Mouse (Mus musculus): ENCODE data around the gene Tnrc6b. TPM values are rescaled to one million over a fixed set of nuclear protein-coding genes. Genes with fewer than 3 reads are reported as not detected.
A peak's percentile ranks its signal among the peaks of the same experiment; 100 is the strongest.

Tnrc6b gene
- polyA plus RNA-seq, 1 experiment from 2014 or later, result 10.1 TPM

DNA sequence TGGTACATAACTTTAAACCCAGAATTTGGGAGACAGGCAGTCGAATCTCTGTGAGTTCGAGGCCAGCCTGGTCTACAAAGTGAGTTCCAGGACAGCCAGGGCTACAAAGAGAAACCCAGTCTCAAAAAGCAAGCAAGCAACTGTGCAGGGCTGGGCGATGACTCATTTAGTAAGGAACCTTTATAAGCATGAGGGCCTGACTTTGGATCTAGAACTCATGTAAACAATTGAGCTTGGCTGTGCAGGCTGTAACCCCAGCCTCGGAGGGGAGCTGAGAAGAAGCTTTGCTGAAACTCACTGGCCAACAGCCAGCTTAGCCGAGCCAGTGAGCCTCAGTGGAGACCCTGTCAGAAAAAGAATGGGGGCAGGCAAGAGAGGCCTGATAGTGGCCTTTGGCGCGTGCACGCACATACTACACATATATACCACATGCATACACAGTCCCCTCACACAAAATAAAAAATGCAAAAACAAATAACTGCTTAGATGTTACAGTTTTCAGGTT, 5.6 kb downstream of the Tnrc6b start:
- 69% methylated on average over 8 of the region's 8 CpGs for WGBS
- H3K4me3 ChIP-seq (ENCODE audit: low read depth, low read length), result no peak overlapping the region
- no peaks in the 10 kb centered on the region for H3K4me1 ChIP-seq (ENCODE audit: insufficient read depth, low read depth, low read length)
- no peaks in the 10 kb centered on the region for H3K27me3 ChIP-seq (replicated peaks; ENCODE audit: insufficient read depth, low read length)
- H3K9ac ChIP-seq (replicated peaks; ENCODE audit: low read depth), result no peak overlapping the region
- no peaks in the 10 kb centered on the region for H3K9me3 ChIP-seq (ENCODE audit: low read length)
- no peak for ATAC-seq
- DNase-seq (ENCODE audit: low spot score), result peak; percentile 37
- H3K36me3 ChIP-seq (ENCODE audit: insufficient read depth, low read length), result no peaks in the 10 kb centered on the region; the same call in 1 of the 2 replicates
- no peak overlapping the region for H3K27ac ChIP-seq (ENCODE audit: low read length)
- TF ChIP-seq CTCF (IDR thresholded peaks at IDR 0.05) (no peak), EP300 (IDR thresholded peaks at IDR 0.05) (no peak)
- no peak overlapping the region for H3K4me2 ChIP-seq (replicated peaks; ENCODE audit: low read depth, low read length)

DNA sequence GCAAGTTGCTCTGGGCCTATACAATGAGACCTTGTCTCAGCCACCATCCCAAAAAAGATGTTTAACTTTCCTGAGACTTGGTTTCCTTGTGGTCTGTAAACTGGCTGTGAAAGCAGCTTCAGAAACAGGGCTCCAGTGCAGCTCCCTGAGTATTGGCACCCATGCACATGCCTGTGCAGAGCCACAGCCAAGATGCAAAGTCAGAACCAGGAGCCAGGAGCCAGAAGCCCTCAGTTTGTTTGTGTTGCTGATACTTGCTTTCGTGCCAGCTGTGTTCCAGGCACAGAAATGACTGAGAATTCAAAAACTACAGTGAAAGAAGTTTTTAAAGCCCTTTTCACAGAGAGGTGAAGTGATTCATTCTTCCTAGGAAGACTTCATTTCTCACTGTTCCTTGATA, 6.3 kb downstream of the Tnrc6b start:
- Histone ChIP-seq H3K4me1 (ENCODE audit: insufficient read depth, low read depth, low read length) (no peaks in the 10 kb centered on the region), H3K27ac (ENCODE audit: low read length) (no peak overlapping the region), H3K9me3 (ENCODE audit: low read length) (no peaks in the 10 kb centered on the region), H3K4me2 (replicated peaks; ENCODE audit: low read depth, low read length) (no peak overlapping the region), H3K36me3 (ENCODE audit: insufficient read depth, low read length) (no peaks in the 10 kb centered on the region; the same call in 1 of the 2 replicates), H3K4me3 (ENCODE audit: low read depth, low read length) (no peak overlapping the region), H3K9ac (replicated peaks; ENCODE audit: low read depth) (no peak overlapping the region), H3K27me3 (replicated peaks; ENCODE audit: insufficient read depth, low read length) (no peaks in the 10 kb centered on the region)
- WGBS, result 31% methylated on average over 1 of the region's 1 CpGs
- no peak for ATAC-seq
- no peak for DNase-seq (ENCODE audit: low spot score)
- TF ChIP-seq CTCF (IDR thresholded peaks at IDR 0.05), result no peak
- no peak for TF ChIP-seq EP300 (IDR thresholded peaks at IDR 0.05)

DNA sequence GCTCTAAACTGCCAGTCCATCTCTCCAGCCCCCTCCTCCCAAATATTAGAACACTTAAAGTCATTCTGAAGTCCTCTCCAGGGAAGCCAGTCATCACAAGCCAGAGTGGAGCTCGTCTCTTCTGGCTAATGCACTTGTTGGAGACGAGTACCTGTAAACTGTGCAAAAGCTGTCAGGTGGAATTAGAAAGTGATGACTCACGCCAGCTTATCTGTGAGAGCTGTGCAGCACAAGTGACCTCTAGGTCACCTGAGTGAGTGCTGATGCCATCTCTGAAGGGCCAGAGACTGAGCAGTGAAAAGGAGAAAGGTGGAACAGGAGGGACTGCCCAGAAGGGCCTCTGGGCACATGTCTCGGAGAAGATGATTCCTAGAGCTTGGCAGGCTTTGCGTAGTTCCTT, 9.1 kb downstream of the Tnrc6b start:
- DNase-seq (ENCODE audit: low spot score), result peak; percentile 48
- ATAC-seq, result peak; percentile 89
- Histone ChIP-seq H3K9ac (replicated peaks; ENCODE audit: low read depth) (no peak overlapping the region), H3K4me2 (replicated peaks; ENCODE audit: low read depth, low read length) (no peak overlapping the region), H3K4me3 (ENCODE audit: low read depth, low read length) (no peak overlapping the region), H3K27ac (ENCODE audit: low read length) (no peak overlapping the region), H3K9me3 (ENCODE audit: low read length) (no peaks in the 10 kb centered on the region), H3K27me3 (replicated peaks; ENCODE audit: insufficient read depth, low read length) (no peaks in the 10 kb centered on the region), H3K4me1 (ENCODE audit: insufficient read depth, low read depth, low read length) (no peaks in the 10 kb centered on the region), H3K36me3 (ENCODE audit: insufficient read depth, low read length) (no peaks in the 10 kb centered on the region; the same call in 1 of the 2 replicates)
- TF ChIP-seq EP300 (IDR thresholded peaks at IDR 0.05), result peak; percentile 69
- TF ChIP-seq CTCF (IDR thresholded peaks at IDR 0.05), result no peak
- WGBS, result 41% methylated on average over 5 of the region's 5 CpGs

DNA sequence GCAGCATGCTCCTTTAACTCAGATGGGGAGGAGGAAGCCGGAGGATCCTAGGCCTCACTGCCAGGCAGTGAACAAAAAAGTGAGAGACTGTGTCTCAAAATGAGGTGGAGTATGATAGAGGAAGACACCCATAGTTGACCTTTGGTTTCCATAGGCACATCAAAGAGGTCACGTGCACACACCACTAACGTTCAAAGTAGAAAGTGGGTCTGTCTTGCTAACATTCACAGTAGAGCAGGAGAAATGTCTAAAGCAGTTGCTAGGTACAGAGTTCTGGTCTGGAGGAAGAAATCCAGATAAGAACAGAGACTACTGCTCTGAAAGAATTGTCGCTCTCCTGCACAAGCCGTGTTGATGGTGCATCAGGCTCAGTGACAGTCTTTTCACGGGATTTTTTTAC, 10.7 kb downstream of the Tnrc6b start:
- WGBS, result 69% methylated on average over 6 of the region's 6 CpGs
- Histone ChIP-seq H3K4me1 (ENCODE audit: insufficient read depth, low read depth, low read length) (no peaks in the 10 kb centered on the region), H3K9ac (replicated peaks; ENCODE audit: low read depth) (no peak overlapping the region), H3K36me3 (ENCODE audit: insufficient read depth, low read length) (no peaks in the 10 kb centered on the region; the same call in 1 of the 2 replicates), H3K9me3 (ENCODE audit: low read length) (no peaks in the 10 kb centered on the region), H3K27ac (ENCODE audit: low read length) (no peak overlapping the region), H3K4me3 (ENCODE audit: low read depth, low read length) (no peak overlapping the region), H3K4me2 (replicated peaks; ENCODE audit: low read depth, low read length) (no peak overlapping the region), H3K27me3 (replicated peaks; ENCODE audit: insufficient read depth, low read length) (no peaks in the 10 kb centered on the region)
- ATAC-seq (no peak), DNase-seq (ENCODE audit: low spot score) (no peak)
- no peak for TF ChIP-seq EP300 (IDR thresholded peaks at IDR 0.05)
- no peak for TF ChIP-seq CTCF (IDR thresholded peaks at IDR 0.05)

DNA sequence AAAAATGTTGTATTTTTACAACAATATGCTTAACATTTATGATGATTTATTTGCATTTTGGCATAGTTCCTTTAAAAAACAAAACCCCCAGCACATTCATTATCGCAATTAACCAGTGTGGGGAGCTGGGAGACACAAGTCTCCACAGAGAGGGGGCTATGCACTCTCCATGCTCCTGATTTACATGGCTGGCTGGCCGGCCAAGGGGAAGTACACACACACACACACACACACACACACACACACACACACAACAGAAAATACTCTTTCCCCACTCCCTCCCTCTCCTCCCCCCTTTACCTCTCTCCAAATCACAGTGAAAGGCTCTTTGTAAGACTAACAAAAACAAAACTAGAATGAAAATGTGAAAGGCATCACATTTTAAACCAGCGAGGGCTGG, 11.3 kb downstream of the Tnrc6b start:
- no peak for DNase-seq (ENCODE audit: low spot score)
- TF ChIP-seq EP300 (IDR thresholded peaks at IDR 0.05) (no peak), CTCF (IDR thresholded peaks at IDR 0.05) (no peak)

GRCm38 (mm10) chr15:80729477-80729876, 18.4 kb downstream of the Tnrc6b start:
- Histone ChIP-seq H3K27me3 (replicated peaks; ENCODE audit: insufficient read depth, low read length) (no peaks in the 10 kb centered on the region), H3K4me1 (ENCODE audit: insufficient read depth, low read depth, low read length) (no peaks in the 10 kb centered on the region), H3K4me2 (replicated peaks; ENCODE audit: low read depth, low read length) (no peak overlapping the region), H3K4me3 (ENCODE audit: low read depth, low read length) (no peak overlapping the region), H3K36me3 (ENCODE audit: insufficient read depth, low read length) (no peaks in the 10 kb centered on the region), H3K9me3 (ENCODE audit: low read length) (no peaks in the 10 kb centered on the region), H3K9ac (replicated peaks; ENCODE audit: low read depth) (no peak overlapping the region), H3K27ac (ENCODE audit: low read length) (no peak overlapping the region)
- TF ChIP-seq EP300 (IDR thresholded peaks at IDR 0.05), result no peak
- no peak for TF ChIP-seq CTCF (IDR thresholded peaks at IDR 0.05)
- DNase-seq (ENCODE audit: low spot score), result no peak
- WGBS, result 57% methylated on average over 2 of the region's 2 CpGs
- ATAC-seq, result no peak

More for the DNA sequence above, 11.3 kb downstream of the Tnrc6b start:
- Histone ChIP-seq H3K4me2 (replicated peaks; ENCODE audit: low read depth, low read length) (no peak overlapping the region), H3K4me3 (ENCODE audit: low read depth, low read length) (no peak overlapping the region), H3K36me3 (ENCODE audit: insufficient read depth, low read length) (no peaks in the 10 kb centered on the region; the same call in 1 of the 2 replicates), H3K9me3 (ENCODE audit: low read length) (no peaks in the 10 kb centered on the region), H3K27ac (ENCODE audit: low read length) (no peak overlapping the region), H3K9ac (replicated peaks; ENCODE audit: low read depth) (no peak overlapping the region), H3K4me1 (ENCODE audit: insufficient read depth, low read depth, low read length) (no peaks in the 10 kb centered on the region), H3K27me3 (replicated peaks; ENCODE audit: insufficient read depth, low read length) (no peaks in the 10 kb centered on the region)
- 49% methylated on average over 3 of the region's 3 CpGs for WGBS
- ATAC-seq, result no peak

- Histone ChIP-seq H3K27me3 (replicated peaks; ENCODE audit: insufficient read depth, low read length) (no peaks in the 10 kb centered on the region), H3K9me3 (ENCODE audit: low read length) (no peaks in the 10 kb centered on the region), H3K4me3 (ENCODE audit: low read depth, low read length) (no peak overlapping the region), H3K9ac (replicated peaks; ENCODE audit: low read depth) (no peak overlapping the region), H3K36me3 (ENCODE audit: insufficient read depth, low read length) (no peaks in the 10 kb centered on the region), H3K27ac (ENCODE audit: low read length) (no peak overlapping the region), H3K4me1 (ENCODE audit: insufficient read depth, low read depth, low read length) (no peaks in the 10 kb centered on the region), H3K4me2 (replicated peaks; ENCODE audit: low read depth, low read length) (no peak overlapping the region)
- no peak for ATAC-seq
- WGBS, result 79% methylated on average over 1 of the region's 1 CpGs
- no peak for DNase-seq (ENCODE audit: low spot score)
- TF ChIP-seq EP300 (IDR thresholded peaks at IDR 0.05) (no peak), CTCF (IDR thresholded peaks at IDR 0.05) (no peak)
Observed at GRCm38 (mm10) chr15:80731043-80731442, 19.9 kb downstream of the Tnrc6b start.

All from lung, postnatal 0 days (tissue).